Mouse (Mus musculus): ENCODE measurements at regions not wholly inside any gene's neighbourhood (a gene's known extent, or its start where the extent isn't known, plus 50 kb on each side); places are given as distances from the start of the nearest gene placed in this dataset.

DNA sequence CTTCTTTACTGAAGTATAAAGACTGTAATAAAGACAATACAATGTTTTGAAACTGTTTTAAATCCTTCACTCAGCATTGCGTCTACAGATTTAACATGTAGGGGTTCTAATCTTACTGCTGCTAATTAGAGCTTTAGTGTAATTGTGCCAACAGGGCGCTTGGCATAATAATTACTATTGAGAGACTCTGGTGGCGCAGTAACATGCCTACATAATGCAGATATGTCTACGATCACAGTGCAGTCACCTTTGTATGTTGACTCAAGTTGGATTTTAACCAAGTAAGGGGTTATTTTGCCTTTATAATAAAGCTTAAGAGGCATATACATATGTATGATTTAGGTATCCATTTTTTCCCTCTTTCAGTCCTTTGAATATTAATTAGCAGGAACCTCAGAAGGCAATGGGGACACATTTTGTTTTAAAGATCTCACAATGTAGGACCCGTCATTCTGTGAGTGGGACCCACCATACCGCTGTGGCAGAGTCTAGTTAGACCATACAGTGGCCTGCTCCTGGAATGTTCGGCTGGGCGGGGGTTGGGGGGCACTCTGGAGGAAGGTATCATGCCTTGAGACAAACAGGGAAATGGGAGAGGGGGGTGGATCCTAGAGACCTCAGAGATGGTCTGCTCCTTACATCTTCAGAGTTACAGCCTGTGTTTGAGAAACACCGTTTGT lies 521.3 kb upstream of the Sall1 start:
- no peak for ATAC-seq (ENCODE audit: insufficient read depth)
- no peak for DNase-seq
- no peaks in the 10 kb centered on the region for H3K36me3 ChIP-seq (ENCODE audit: insufficient read depth)
- no peak overlapping the region for H3K4me2 ChIP-seq
- peaks cover 19% of the 10 kb centered on the region; the same call in 1 of the 2 replicates for H3K27me3 ChIP-seq (ENCODE audit: insufficient read depth, low read length)
- no peak for TF ChIP-seq CTCF (IDR thresholded peaks at IDR 0.05; ENCODE audit: low read depth)
- 83% methylated on average over 9 of the region's 9 CpGs for WGBS
- H3K4me1 ChIP-seq (ENCODE audit: insufficient read depth), result no peaks in the 10 kb centered on the region
- H3K9me3 ChIP-seq (ENCODE audit: low read depth, low read length), result no peaks in the 10 kb centered on the region
- no peak overlapping the region for H3K27ac ChIP-seq (ENCODE audit: low read depth)
- no peak overlapping the region for H3K4me3 ChIP-seq (ENCODE audit: low read depth, low read length)
- H3K9ac ChIP-seq, result no peak overlapping the region

DNA sequence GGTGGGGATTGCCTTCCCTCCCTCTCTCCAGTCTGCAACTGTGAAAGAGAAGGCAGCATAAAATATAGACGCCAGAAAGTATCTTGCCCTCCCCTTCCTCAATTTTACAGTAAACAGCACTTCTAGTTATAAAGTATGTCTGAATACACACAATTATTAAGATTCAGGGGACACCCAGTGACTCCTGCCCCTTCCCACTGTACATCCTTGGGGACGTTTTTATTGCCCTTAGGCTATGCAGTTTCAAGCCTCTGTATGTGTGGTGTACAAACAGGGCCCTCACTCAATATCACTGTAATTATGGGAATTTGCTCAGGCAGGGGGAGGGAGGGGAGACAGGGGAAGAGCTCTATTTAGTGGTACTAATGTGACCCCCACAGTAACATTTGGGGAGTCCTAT lies 519.6 kb upstream of the Sall1 start:
- no peak overlapping the region for H3K27ac ChIP-seq (ENCODE audit: low read depth)
- no peak for DNase-seq
- 0 out of 2 replicates have a peak, but pooled peaks cover 12% of the 10 kb centered on the region for H3K27me3 ChIP-seq (ENCODE audit: insufficient read depth, low read length)
- TF ChIP-seq CTCF (IDR thresholded peaks at IDR 0.05; ENCODE audit: low read depth), result no peak
- no peaks in the 10 kb centered on the region for H3K4me1 ChIP-seq (ENCODE audit: insufficient read depth)
- H3K9ac ChIP-seq, result no peak overlapping the region
- 34% methylated on average over 2 of the region's 2 CpGs for WGBS
- H3K4me3 ChIP-seq (ENCODE audit: low read depth, low read length), result no peak overlapping the region
- ATAC-seq (ENCODE audit: insufficient read depth), result no peak
- no peaks in the 10 kb centered on the region for H3K36me3 ChIP-seq (ENCODE audit: insufficient read depth)
- H3K4me2 ChIP-seq, result no peak overlapping the region
- no peaks in the 10 kb centered on the region for H3K9me3 ChIP-seq (ENCODE audit: low read depth, low read length)

DNA sequence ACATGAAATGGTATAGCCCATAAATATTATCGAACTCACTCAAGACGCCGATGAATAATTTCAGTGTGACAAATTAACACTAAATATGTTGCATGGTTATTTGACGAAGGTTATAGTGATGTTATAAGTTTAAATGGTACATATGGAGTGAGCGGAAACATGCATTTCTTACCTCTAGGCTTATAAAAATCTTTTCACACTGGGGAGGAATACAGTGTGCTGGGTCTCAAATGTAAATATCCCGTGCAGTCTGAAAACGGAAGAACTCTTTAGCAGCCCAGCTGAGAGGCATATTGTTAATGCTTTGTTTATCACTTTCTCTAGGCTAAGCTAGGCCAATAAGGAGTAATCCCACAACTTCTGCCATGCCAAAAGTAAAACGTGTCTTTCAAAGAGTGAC lies 518.6 kb upstream of the Sall1 start:
- Histone ChIP-seq H3K4me2 (no peak overlapping the region), H3K4me3 (ENCODE audit: low read depth, low read length) (no peak overlapping the region), H3K27ac (ENCODE audit: low read depth) (no peak overlapping the region), H3K27me3 (ENCODE audit: insufficient read depth, low read length) (0 out of 2 replicates have a peak, but pooled peaks cover 8% of the 10 kb centered on the region), H3K9ac (no peak overlapping the region), H3K4me1 (ENCODE audit: insufficient read depth) (no peaks in the 10 kb centered on the region), H3K36me3 (ENCODE audit: insufficient read depth) (no peaks in the 10 kb centered on the region), H3K9me3 (ENCODE audit: low read depth, low read length) (no peaks in the 10 kb centered on the region)
- no peak for DNase-seq
- no peak for TF ChIP-seq CTCF (IDR thresholded peaks at IDR 0.05; ENCODE audit: low read depth)
- no peak for ATAC-seq (ENCODE audit: insufficient read depth)
- 57% methylated on average over 8 of the region's 8 CpGs for WGBS

DNA sequence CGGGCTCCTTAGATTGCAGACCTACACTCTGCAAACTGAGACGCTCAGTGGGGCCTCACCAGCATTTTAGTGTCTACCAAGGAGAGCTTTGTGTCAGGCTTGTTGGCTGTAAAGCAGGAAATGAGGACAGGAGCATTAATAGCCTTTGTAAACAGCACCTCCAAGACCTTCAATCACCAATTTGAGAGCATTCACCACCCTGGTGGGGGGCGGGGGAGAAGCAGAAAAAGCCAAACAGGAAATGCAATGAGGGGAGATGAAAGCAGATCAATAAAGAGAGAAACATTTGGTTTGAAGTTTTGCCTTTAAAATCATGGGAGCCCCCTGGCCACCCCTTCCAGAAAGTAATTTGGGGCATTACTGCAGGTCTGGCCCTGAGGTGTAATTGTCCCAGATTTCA lies 497.3 kb upstream of the Sall1 start:
- Histone ChIP-seq H3K4me1 (ENCODE audit: insufficient read depth) (no peaks in the 10 kb centered on the region), H3K4me3 (ENCODE audit: low read depth, low read length) (no peak overlapping the region), H3K27me3 (ENCODE audit: insufficient read depth, low read length) (no peaks in the 10 kb centered on the region), H3K9me3 (ENCODE audit: low read depth, low read length) (no peaks in the 10 kb centered on the region), H3K4me2 (no peak overlapping the region), H3K27ac (ENCODE audit: low read depth) (no peak overlapping the region), H3K9ac (no peak overlapping the region), H3K36me3 (ENCODE audit: insufficient read depth) (no peaks in the 10 kb centered on the region)
- TF ChIP-seq CTCF (IDR thresholded peaks at IDR 0.05; ENCODE audit: low read depth), result no peak
- ATAC-seq (ENCODE audit: insufficient read depth) (no peak), DNase-seq (no peak)
- 40% methylated on average over 3 of the region's 3 CpGs for WGBS

DNA sequence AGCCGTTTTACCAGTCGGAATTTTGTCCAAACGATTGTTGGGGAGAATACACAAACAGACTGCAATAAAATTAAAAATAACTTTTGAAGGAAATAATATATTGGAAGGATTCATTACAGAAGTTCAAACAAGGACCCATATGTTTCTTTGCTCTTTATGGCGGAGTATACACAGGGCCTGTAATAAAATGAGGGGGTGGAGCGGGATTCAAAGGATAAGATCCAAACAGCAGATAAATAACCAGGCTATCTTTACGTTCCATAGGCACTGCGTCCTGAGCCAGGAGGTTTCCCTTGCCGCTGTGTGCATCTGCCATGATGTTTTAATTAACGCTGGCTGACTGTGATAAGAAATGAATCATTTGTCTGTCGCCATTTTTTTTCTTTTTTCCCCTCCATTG lies 490.6 kb upstream of the Sall1 start:
- no peak for ATAC-seq (ENCODE audit: insufficient read depth)
- no peak for DNase-seq
- Histone ChIP-seq H3K27ac (ENCODE audit: low read depth) (no peak overlapping the region), H3K4me2 (no peak overlapping the region), H3K9ac (no peak overlapping the region), H3K36me3 (ENCODE audit: insufficient read depth) (no peaks in the 10 kb centered on the region), H3K27me3 (ENCODE audit: insufficient read depth, low read length) (no peaks in the 10 kb centered on the region), H3K9me3 (ENCODE audit: low read depth, low read length) (no peaks in the 10 kb centered on the region), H3K4me3 (ENCODE audit: low read depth, low read length) (no peak overlapping the region), H3K4me1 (ENCODE audit: insufficient read depth) (no peaks in the 10 kb centered on the region)
- WGBS, result 46% methylated on average over 10 of the region's 10 CpGs
- TF ChIP-seq CTCF (IDR thresholded peaks at IDR 0.05; ENCODE audit: low read depth), result no peak

DNA sequence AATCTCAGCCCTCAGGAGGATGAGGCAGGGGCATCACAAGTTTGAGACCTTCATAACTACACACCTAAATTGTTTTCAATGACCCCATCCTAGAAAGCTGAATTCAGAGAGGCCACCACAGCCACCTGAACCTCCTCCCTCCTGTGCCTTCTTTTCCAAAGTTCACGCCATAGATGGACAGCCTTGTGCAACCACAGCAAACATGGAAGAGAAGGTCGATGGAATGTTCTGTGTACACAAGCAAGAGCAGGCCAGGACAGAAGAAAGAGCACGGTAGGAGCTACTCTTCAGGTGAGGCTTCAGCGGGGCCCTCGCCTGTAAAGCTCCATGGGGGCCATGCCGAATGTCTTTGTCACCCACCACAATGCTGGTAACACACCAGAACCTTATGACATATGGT lies 481.1 kb upstream of the Sall1 start:
- H3K4me3 ChIP-seq (ENCODE audit: low read depth, low read length), result no peak overlapping the region
- no peaks in the 10 kb centered on the region for H3K9me3 ChIP-seq (ENCODE audit: low read depth, low read length)
- no peak for ATAC-seq (ENCODE audit: insufficient read depth)
- TF ChIP-seq CTCF (IDR thresholded peaks at IDR 0.05; ENCODE audit: low read depth), result no peak
- H3K27ac ChIP-seq (ENCODE audit: low read depth), result no peak overlapping the region
- whole genome bisulfite sequencing, result 69% methylated on average over 6 of the region's 6 CpGs
- H3K4me1 ChIP-seq (ENCODE audit: insufficient read depth), result no peaks in the 10 kb centered on the region
- DNase-seq, result no peak
- H3K27me3 ChIP-seq (ENCODE audit: insufficient read depth, low read length), result no peaks in the 10 kb centered on the region
- H3K9ac ChIP-seq, result no peak overlapping the region
- H3K36me3 ChIP-seq (ENCODE audit: insufficient read depth), result no peaks in the 10 kb centered on the region
- H3K4me2 ChIP-seq, result no peak overlapping the region

DNA sequence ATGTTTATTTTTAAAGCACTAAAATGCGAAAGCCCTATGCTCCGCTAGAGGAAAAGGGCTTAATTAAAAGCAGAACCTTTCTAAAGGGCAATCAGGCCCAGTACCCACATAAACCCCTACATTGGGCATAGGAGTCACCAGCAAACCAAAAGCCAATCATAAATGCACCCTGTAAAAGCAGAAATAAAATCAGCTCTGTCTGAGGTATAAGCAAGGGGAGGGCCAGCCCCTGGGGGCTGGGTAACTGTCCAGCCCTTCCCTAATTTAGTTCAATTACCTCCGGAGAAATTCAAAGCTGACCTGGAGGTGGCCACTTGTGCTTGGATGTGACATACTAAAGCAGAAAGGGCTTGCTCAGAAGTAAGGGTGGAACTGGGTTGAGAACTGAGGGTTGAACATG lies 479.4 kb upstream of the Sall1 start:
- DNase-seq (no peak), ATAC-seq (ENCODE audit: insufficient read depth) (no peak)
- no peak overlapping the region for H3K4me2 ChIP-seq
- no peak overlapping the region for H3K27ac ChIP-seq (ENCODE audit: low read depth)
- H3K9me3 ChIP-seq (ENCODE audit: low read depth, low read length), result no peaks in the 10 kb centered on the region
- no peak for TF ChIP-seq CTCF (IDR thresholded peaks at IDR 0.05; ENCODE audit: low read depth)
- H3K36me3 ChIP-seq (ENCODE audit: insufficient read depth), result no peaks in the 10 kb centered on the region
- no peak overlapping the region for H3K4me3 ChIP-seq (ENCODE audit: low read depth, low read length)
- no peak overlapping the region for H3K9ac ChIP-seq
- WGBS, result 74% methylated on average over 3 of the region's 3 CpGs
- no peaks in the 10 kb centered on the region for H3K27me3 ChIP-seq (ENCODE audit: insufficient read depth, low read length)
- no peaks in the 10 kb centered on the region for H3K4me1 ChIP-seq (ENCODE audit: insufficient read depth)
